7 mouse cellular contexts compared by ENCODE assay signal in genomic region chr15:8967573-8968228, GRCm38 (mm10). TPM values are rescaled to one million over a fixed set of nuclear protein-coding genes. Genes with fewer than 3 reads are reported as not detected.
DNase-seq lines count a peak whose midpoint lies in the region; ATAC-seq lines count a peak whose summit lies in the region.

Gene Ranbp3l (plus strand): TSS chr15:8967949.

- H3K4me1 ChIP-seq in embryonic facial prominence, embryonic 12.5 days: no peaks in the 10 kb centered on the region
- no peaks in the 10 kb centered on the region for H3K4me1 ChIP-seq in liver, embryonic 13.5 days (replicated peaks)
- 0 out of 2 replicates have a peak, but pooled peaks cover 5% of the 10 kb centered on the region for H3K4me1 ChIP-seq in stomach, embryonic 14.5 days (ENCODE audit: control insufficient read depth, insufficient read depth, low read length)

- H3K27ac ChIP-seq in embryonic facial prominence, embryonic 12.5 days: no peak within 1 kb of the TSS
- H3K27ac ChIP-seq in liver, embryonic 13.5 days: no peak within 1 kb of the TSS
- no peak within 1 kb of the TSS; the same call in 1 of the 2 replicates for H3K27ac ChIP-seq in stomach, embryonic 14.5 days (ENCODE audit: low read length)

- H3K4me3 ChIP-seq in embryonic facial prominence, embryonic 12.5 days: no peak within 1 kb of the TSS
- peak within 1 kb of the TSS; percentile 27 for H3K4me3 ChIP-seq in liver, embryonic 13.5 days (replicated peaks)
- H3K4me3 ChIP-seq in stomach, embryonic 14.5 days (ENCODE audit: low read depth, low read length): peak within 1 kb of the TSS; percentile 27

- no peaks in the 10 kb centered on the region for H3K36me3 ChIP-seq in embryonic facial prominence, embryonic 12.5 days
- no peaks in the 10 kb centered on the region for H3K36me3 ChIP-seq in liver, embryonic 13.5 days
- no peaks in the 10 kb centered on the region for H3K36me3 ChIP-seq in stomach, embryonic 14.5 days (ENCODE audit: control insufficient read depth, insufficient read depth, low read length)

- H3K9ac ChIP-seq in embryonic facial prominence, embryonic 12.5 days: no peak within 1 kb of the TSS
- H3K9ac ChIP-seq in liver, embryonic 13.5 days: no peak within 1 kb of the TSS
- H3K9ac ChIP-seq in stomach, embryonic 14.5 days (replicated peaks; ENCODE audit: low read depth, low read length): 0 out of 2 replicates have a peak within 1 kb of the TSS, but pooled peaks have one; percentile 1

- H3K4me2 ChIP-seq in embryonic facial prominence, embryonic 12.5 days (replicated peaks): peak within 1 kb of the TSS; percentile 11
- H3K4me2 ChIP-seq in liver, embryonic 13.5 days: peak within 1 kb of the TSS; percentile 43
- H3K4me2 ChIP-seq in stomach, embryonic 14.5 days (replicated peaks; ENCODE audit: low read depth, low read length): peak within 1 kb of the TSS; percentile 47

- no peak for ATAC-seq in embryonic facial prominence, embryonic 12.5 days (ENCODE audit: insufficient number of reproducible peaks, insufficient read depth, low FRiP score, low TSS enrichment)
- ATAC-seq in liver, embryonic 13.5 days (ENCODE audit: low read depth): no peak
- peak; percentile 56; the same call in 1 of the 2 replicates for ATAC-seq in stomach, embryonic 14.5 days (ENCODE audit: insufficient number of reproducible peaks, insufficient read depth, low FRiP score, low read depth)

- WGBS in embryonic facial prominence, embryonic 12.5 days: 56% methylated on average over 18 of the region's 18 CpGs
- WGBS in liver, embryonic 13.5 days (ENCODE audit: insufficient replicate concordance): 58% methylated on average over 18 of the region's 18 CpGs
- 18% methylated on average over 18 of the region's 18 CpGs for WGBS in stomach, embryonic 14.5 days

- peak; percentile 17 for DNase-seq in right cerebral cortex, adult 18-20 months
- no peak for DNase-seq in right cerebral cortex, postnatal 36 days (ENCODE audit: low spot score in 2 of 2)
- peak; percentile 62 to 71 for DNase-seq in kidney, adult 8-10 months
- DNase-seq in liver, embryonic 13.5 days: no peak
- DNase-seq in spleen, postnatal 36 days (ENCODE audit: low spot score in 2 of 2): no peak

- H3K27me3 ChIP-seq in embryonic facial prominence, embryonic 12.5 days: no peaks in the 10 kb centered on the region
- H3K27me3 ChIP-seq in liver, embryonic 13.5 days: no peaks in the 10 kb centered on the region
- H3K27me3 ChIP-seq in stomach, embryonic 14.5 days (ENCODE audit: control insufficient read depth, insufficient read depth, low read length): no peaks in the 10 kb centered on the region

- no peaks in the 10 kb centered on the region for H3K9me3 ChIP-seq in embryonic facial prominence, embryonic 12.5 days
- no peaks in the 10 kb centered on the region for H3K9me3 ChIP-seq in liver, embryonic 13.5 days (replicated peaks)
- H3K9me3 ChIP-seq in stomach, embryonic 14.5 days (ENCODE audit: control insufficient read depth, low read depth, low read length): no peaks in the 10 kb centered on the region

RNA-seq across cellular contexts. Expression of gene Ranbp3l, which starts in this region (rescaled TPM):
- 0.81 and 1.1 TPM in 2 replicates for polyA plus RNA-seq in embryonic facial prominence, embryonic 12.5 days (2016; fragmentation: Nextera tagmentation; extraction: Ambion mirVana)
- polyA plus RNA-seq in liver, embryonic 13.5 days (2015; fragmentation: Nextera tagmentation; extraction: Ambion mirVana): 0.28 and 0.29 TPM in 2 replicates
- 0.27 and 0.35 TPM in 2 replicates for polyA plus RNA-seq in stomach, embryonic 14.5 days (2014; fragmentation: Nextera tagmentation; extraction: Ambion mirVana)

Comparison
In these comparisons a context has a peak if more than half of its experiments do, and no peak if none do; other contexts are left out.
1. DNase-seq: peak in right cerebral cortex, adult 18-20 months (single experiment) and kidney, adult 8-10 months (2 of 2); none in right cerebral cortex, postnatal 36 days (0 of 2), liver, embryonic 13.5 days (single experiment) and spleen, postnatal 36 days (0 of 2).
2. Peak in ATAC-seq, H3K4me3 ChIP-seq, H3K9ac ChIP-seq and H3K4me2 ChIP-seq in stomach, embryonic 14.5 days; RNA of the gene not detected or under 1 TPM.
3. Peak in every context shown above with its lines, with median percentiles within 50 percentile points of each other: H3K4me2 ChIP-seq.